Mouse (Mus musculus) liver, embryonic 14.5 days (tissue): ENCODE measurements around the gene Gm3264.
"Not testable (repeated sequence)": the region's sequence is repeated elsewhere in the genome, so short reads cannot be mapped to it uniquely, and the experiment has no call there.

Experiments used
- CTCF ChIP-seq: IDR thresholded peaks from 2 replicates; pipeline ENCODE4 v1.5.1; 2016; ENCODE audit warnings: antibody characterized with exemption, low read depth, control low read depth
- EP300 ChIP-seq: IDR thresholded peaks from 2 replicates; pipeline ENCODE4 v1.6.1; 2016; ENCODE audit warnings: antibody characterized with exemption, low read depth

GRCm38 (mm10) chr14:4806421-4806820 lies 49.0 kb upstream of the Gm3264 start:
- not testable (repeated sequence) for TF ChIP-seq CTCF, EP300
